Mouse (Mus musculus) bone marrow, adult 2 months (tissue): ENCODE data around the gene Lsg1. TPM values are rescaled to one million over a fixed set of nuclear protein-coding genes. Genes with fewer than 3 reads are reported as not detected.
A peak's percentile ranks its signal among the peaks of the same experiment; 100 is the strongest.

ENCODE experiments used
- H3K27ac ChIP-seq: fragments of 200-500 bp; 2 replicates; pipeline ENCODE4 v1.5.1; 2012; ENCODE audit warnings: low read depth, mild to moderate bottlenecking, control low read depth, inconsistent platforms, low read length; ENCODE audit not compliant: control insufficient read depth, poor library complexity, insufficient read depth
- H3K4me1 ChIP-seq: fragments of 200-500 bp; 2 replicates; pipeline ENCODE4 v1.6.1; 2011; ENCODE audit warnings: low read length; ENCODE audit not compliant: control insufficient read depth, insufficient read depth
- H3K4me3 ChIP-seq: fragments of 200-500 bp; replicated peaks from 2 replicates; pipeline ENCODE3; 2011; ENCODE audit warnings: mild to moderate bottlenecking, low read depth, low read length, control low read depth; ENCODE audit not compliant: control insufficient read depth
- CTCF ChIP-seq: fragments of 200-500 bp; IDR thresholded peaks from 2 replicates; pipeline ENCODE4 v1.5.1; 2011; ENCODE audit warnings: low read length, control low read depth; ENCODE audit not compliant: control insufficient read depth, insufficient read depth
- POLR2A ChIP-seq: fragments of 200-500 bp; IDR thresholded peaks from 2 replicates; pipeline ENCODE4 v1.6.1; 2011; ENCODE audit warnings: low read depth, mild to moderate bottlenecking, control low read depth, low read length, borderline replicate concordance; ENCODE audit not compliant: control insufficient read depth
- WGBS: fragments of 180-500 bp; shearing (Covaris S2); methylation state at CpG from one replicate; pipeline ENCODE4 v1.1.7; 2018; 5-methylcytosine and 5-hydroxymethylcytosine counted together
- polyA plus RNA-seq: library from polyadenylated mRNA; stranded (reverse); fragments of >200 nt; gene quantifications from 2 replicates; pipeline ENCODE4 v1.2.4, GENCODE M21; 2011; ENCODE audit warnings: low replicate concordance; ENCODE audit not compliant: missing spikeins, insufficient read depth, insufficient read length

The Lsg1 gene
- polyA plus RNA-seq, 1 experiment, result 17.5 TPM

- peak; percentile 84 for TF ChIP-seq CTCF
- no peak for TF ChIP-seq POLR2A
- Histone ChIP-seq H3K27ac (no peak overlapping the region), H3K4me1 (no peaks in the 10 kb centered on the region; the same call in 1 of the 2 replicates), H3K4me3 (no peak overlapping the region)
- 21% methylated on average over 10 of the region's 10 CpGs for WGBS
These were observed 48.0 kb downstream of the Lsg1 start for GRCm38 (mm10) chr16:30539433-30539832.

GRCm38 (mm10) chr16:30535075-30535474, 52.3 kb downstream of the Lsg1 start:
- WGBS, result 5% methylated on average over 1 of the region's 1 CpGs
- no peak overlapping the region for H3K4me3 ChIP-seq
- no peak for TF ChIP-seq POLR2A
- no peak for TF ChIP-seq CTCF
- H3K27ac ChIP-seq, result no peak overlapping the region
- peaks cover 2% of the 10 kb centered on the region; the same call in 1 of the 2 replicates for H3K4me1 ChIP-seq

- H3K4me1 ChIP-seq, result peaks cover 2% of the 10 kb centered on the region; the same call in 1 of the 2 replicates
- H3K27ac ChIP-seq, result no peak overlapping the region
- 5% methylated on average over 4 of the region's 4 CpGs for WGBS
- no peak for TF ChIP-seq POLR2A
- TF ChIP-seq CTCF, result no peak
- H3K4me3 ChIP-seq, result no peak overlapping the region
These were observed 53.8 kb downstream of the Lsg1 start for GRCm38 (mm10) chr16:30533592-30533991.

- Histone ChIP-seq H3K27ac (no peak overlapping the region), H3K4me1 (peaks cover 2% of the 10 kb centered on the region; the same call in 1 of the 2 replicates), H3K4me3 (no peak overlapping the region)
- TF ChIP-seq POLR2A, result no peak
- TF ChIP-seq CTCF, result no peak
- WGBS, result 45% methylated on average over 1 of the region's 1 CpGs
These were observed 54.5 kb downstream of the Lsg1 start for GRCm38 (mm10) chr16:30532929-30533328.

- Histone ChIP-seq H3K27ac (no peak overlapping the region), H3K4me3 (no peak overlapping the region), H3K4me1 (peaks cover 2% of the 10 kb centered on the region; the same call in 1 of the 2 replicates)
- TF ChIP-seq POLR2A (no peak), CTCF (peak; percentile 77)
- WGBS, result 41% methylated on average over 20 of the region's 20 CpGs
These were observed 55.5 kb downstream of the Lsg1 start for GRCm38 (mm10) chr16:30531761-30532406.

GRCm38 (mm10) chr16:30530815-30531214, 56.6 kb downstream of the Lsg1 start:
- Histone ChIP-seq H3K4me1 (peaks cover 2% of the 10 kb centered on the region; the same call in 1 of the 2 replicates), H3K4me3 (no peak overlapping the region), H3K27ac (no peak overlapping the region)
- no peak for TF ChIP-seq POLR2A
- peak; percentile 49 for TF ChIP-seq CTCF
- WGBS, result 64% methylated on average over 4 of the region's 4 CpGs

GRCm38 (mm10) chr16:30528386-30528785, 59.0 kb downstream of the Lsg1 start:
- Histone ChIP-seq H3K4me3 (no peak overlapping the region), H3K4me1 (no peaks in the 10 kb centered on the region; the same call in 1 of the 2 replicates), H3K27ac (no peak overlapping the region)
- TF ChIP-seq CTCF, result no peak
- TF ChIP-seq POLR2A, result no peak
- WGBS, result 63% methylated on average over 8 of the region's 8 CpGs

GRCm38 (mm10) chr16:30527889-30528288, 59.5 kb downstream of the Lsg1 start:
- WGBS, result 65% methylated on average over 2 of the region's 2 CpGs
- no peak for TF ChIP-seq POLR2A
- TF ChIP-seq CTCF, result no peak
- Histone ChIP-seq H3K4me1 (no peaks in the 10 kb centered on the region; the same call in 1 of the 2 replicates), H3K4me3 (no peak overlapping the region), H3K27ac (no peak overlapping the region)
